Mouse (Mus musculus): ENCODE results near the gene Npy5r.

Npy5r gene
- long read RNA-seq, experiment 1, result 0 reads
- long read RNA-seq, experiment 2, partial matches to known transcripts, result 0 of 1 reads
- long read RNA-seq, experiment 2, other reads (novel, unspliced or antisense), result 1 of 1 reads

DNA sequence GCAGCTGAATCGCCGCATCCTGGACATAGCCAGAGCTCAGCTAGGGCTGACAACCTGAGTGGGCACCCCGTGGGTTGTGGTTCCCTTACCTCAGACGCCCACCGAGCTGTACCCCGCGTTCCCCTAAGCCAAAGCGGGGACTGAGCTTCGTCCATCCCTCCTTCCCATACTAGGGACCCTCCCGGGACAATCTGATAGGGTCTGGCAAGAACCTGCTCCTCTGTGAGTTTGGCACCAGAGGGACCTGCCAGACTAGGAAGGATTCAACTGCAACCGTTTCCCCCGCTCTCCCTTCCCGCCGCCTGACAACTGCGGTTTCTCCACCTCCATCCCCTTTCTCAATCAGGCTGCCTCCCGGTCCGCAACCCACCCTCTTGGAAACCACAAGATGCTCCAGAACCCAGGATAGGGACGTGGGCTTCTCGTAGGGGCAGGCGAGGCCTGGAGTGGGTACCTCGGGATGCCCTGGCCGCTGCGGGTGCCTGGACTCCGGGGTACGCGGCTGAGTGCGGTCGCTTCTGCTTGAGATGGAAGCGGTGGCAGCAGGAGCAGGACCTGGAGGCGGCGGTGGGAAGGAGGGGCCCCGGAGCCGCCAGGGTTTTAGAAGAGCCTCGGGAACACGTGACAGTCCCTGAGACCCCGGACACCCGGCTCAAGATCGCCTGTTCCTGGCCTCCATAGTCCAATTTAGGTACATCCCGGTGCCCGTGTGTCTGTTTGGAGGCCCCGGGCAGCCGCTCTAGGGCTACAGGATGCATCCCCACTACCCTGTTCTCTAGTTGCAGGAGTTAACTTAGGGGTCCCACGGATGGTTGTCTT, at the start of gene Npy5r:
Gene Npy5r, minus strand, starts transcription at position 618 of the 819 bp plus-strand sequence.
- intact Hi-C loops (cut with DNase I), result no loop called here

DNA sequence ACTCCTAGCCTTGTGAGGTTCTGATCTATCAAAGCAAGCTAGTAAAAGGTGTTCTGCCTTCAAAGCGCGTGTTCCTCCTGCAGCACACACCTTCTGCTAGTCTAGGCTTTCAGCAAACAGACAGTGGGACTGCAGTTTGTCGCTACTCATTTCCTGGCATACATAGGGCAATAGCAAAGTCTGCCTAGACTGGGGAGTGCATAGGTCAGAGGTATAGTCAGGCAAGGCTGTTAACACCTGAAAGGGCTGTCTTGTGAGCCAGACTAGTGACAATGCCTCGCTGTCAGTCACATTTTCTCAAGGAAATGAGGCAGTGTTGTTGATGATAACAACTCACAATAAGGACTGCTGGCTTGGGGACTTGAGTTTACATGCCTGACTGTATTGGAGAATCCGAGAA, 44.0 kb upstream of the Npy5r start:
- intact Hi-C loops (cut with DNase I), result no loop called here

DNA sequence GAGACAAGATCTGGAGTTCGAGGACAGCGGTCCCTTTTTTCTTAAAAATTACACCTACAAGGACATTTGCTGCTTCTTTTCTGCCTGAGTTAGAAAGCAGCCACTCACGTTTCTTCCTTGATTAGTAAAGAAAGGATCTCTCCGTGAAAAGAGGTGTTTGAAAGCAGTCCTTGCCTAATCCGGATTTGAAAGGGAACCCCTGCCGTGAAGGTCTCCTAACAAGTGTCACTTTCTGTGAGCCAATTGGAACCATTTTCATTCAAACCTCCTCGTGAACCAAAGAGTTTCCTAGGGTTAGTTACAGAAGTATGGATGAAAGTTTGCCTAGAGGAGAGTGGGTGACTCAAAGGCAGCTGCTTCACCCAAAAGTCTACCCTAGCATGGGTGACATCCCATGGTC, 41.5 kb upstream of the Npy5r start:
- intact Hi-C loops (cut with DNase I), result no loop called here

DNA sequence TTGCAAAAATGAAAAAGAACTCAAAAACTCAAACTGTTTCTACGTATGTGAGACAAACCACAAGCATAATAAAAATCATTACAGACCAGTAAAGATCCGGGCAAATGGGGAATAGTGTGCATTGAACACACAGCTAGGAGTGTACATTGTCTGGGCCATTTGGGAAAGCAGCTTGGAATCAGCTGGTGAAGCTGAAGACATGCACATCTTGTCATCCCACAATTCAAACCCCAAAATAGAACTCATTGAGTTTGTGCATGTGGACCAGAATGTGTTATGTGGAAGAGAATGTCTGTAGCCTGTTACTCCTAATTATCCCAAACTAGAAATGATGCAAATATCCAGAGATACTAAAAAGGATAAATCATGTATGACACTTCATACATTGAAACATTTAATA, 34.9 kb upstream of the Npy5r start:
- intact Hi-C loops (cut with DNase I), result no loop called here

DNA sequence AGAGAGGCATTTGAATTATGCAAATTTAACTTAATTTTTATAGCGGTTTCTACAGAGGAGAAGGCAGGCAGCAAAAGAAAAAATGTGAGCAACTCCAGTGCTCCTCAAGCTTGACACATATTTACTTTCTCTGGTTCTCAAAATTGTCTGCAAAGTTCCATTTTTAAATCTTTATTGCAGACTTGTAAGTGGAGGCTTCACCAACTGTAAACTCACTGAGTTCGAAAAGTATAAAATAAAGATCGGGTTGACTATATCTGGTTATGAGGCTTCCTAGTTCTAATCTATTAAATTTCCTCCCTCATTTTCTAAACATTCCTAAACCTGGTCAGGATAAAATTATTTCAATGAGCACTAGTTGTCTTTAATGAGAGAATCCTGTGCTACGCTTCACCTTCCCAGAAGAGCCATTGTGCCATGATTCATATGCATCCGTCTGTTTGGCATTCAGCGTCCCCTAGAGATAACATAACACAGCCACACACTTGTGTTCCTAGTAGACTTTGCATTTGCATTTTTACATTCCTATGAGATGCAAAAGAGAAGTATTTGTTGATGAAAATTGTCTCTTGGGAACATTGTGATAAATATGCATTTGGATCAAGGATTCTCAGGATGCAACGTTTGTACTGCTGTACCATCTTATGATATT, 26.5 kb upstream of the Npy5r start:
- intact Hi-C loops (cut with DNase I), result no loop called here

DNA sequence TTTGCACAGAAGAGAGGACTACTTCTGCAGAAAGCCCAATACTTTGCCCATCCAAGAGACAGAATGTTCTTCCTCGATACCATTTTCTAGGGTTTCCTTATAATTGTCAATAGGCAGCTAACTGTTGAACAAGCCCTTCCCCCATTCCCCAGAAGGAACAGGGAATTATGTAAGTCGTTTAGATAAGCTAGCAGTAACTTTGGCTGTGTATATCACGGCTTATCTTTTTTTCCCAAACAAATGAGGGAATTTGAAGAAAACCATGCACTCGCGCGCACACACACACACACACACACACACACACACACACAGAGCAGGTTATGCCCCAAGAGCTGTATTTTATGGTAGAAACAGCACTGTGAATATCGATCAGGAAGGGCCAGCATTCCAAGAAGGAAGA, 10.9 kb upstream of the Npy5r start:
- intact Hi-C loops (cut with DNase I), result loop anchor here (5.0 kb wide), 1 partner anchor 709 kb away; no protein-coding TSS in a partner anchor

DNA sequence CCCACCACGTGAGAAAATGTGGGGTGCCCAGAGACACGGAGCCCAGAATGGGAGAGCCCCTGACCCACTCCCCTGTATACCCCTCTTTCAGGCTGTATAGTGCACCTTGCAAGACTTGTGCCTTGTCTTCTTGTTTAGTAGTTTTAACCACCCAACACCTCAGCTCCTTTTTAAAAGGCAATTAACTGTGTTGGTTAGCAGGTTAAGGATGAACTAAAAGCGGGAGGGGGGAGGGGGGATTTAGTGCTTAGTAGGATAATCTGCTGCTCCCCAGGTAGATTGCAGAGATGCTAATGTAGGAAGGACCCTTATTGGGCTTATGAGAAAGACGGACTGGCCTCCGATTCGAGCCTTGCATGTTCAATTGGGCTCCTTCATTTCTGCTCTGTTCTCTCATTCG, 10.1 kb upstream of the Npy5r start:
- intact Hi-C loops (cut with DNase I), result loop anchor here (5.0 kb wide), 1 partner anchor 709 kb away; no protein-coding TSS in a partner anchor

DNA sequence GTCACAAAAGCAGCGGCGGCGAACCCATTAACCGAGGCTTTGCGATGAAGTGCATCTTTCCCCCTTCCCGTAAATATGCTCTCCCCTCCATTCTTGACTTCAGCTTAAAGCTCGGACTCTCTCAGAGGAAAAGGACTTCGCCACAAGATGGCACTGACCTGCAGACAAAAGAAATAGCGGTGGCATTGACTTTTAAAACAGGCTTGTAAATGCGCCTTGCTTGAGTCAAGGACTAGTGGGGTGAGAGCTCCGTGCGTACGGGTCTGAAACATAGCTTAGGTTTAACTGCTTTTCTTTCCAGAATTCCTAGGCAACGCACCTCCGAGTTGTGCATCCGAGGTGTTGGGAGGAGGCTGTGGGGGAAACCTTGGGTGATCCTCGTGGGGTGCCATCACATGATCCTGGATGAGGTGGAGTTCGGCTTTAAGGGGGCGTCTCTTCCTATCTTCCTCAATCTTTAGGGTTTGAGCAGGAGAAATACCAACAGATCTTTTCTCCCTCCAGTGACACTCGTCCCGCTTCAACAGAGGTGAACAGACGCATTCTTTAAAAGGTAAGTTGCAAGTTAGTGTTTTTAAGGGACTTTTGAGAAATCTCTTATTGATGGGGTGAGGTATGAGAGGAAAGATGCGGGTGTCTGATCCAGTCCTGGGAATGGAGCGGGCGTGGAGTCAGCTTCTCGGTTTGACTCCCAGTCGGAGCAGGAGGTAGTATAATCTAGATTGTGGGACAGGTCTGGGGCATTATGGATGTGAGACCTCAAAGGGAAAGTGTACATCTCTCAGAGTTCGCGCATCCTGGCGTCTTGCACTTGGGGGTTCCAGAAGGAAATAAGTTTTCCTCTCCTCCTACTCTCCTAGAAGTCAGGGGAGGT, 9.3 kb upstream of the Npy5r start, which contains the start of gene Npy1r:
Gene Npy1r, plus strand, starts transcription at position 223 of the 874 bp plus-strand sequence.
- intact Hi-C loops (cut with DNase I), result loop anchor here (2.0 to 5.0 kb wide), 2 partner anchors 218 to 710 kb away; no protein-coding TSS in a partner anchor

DNA sequence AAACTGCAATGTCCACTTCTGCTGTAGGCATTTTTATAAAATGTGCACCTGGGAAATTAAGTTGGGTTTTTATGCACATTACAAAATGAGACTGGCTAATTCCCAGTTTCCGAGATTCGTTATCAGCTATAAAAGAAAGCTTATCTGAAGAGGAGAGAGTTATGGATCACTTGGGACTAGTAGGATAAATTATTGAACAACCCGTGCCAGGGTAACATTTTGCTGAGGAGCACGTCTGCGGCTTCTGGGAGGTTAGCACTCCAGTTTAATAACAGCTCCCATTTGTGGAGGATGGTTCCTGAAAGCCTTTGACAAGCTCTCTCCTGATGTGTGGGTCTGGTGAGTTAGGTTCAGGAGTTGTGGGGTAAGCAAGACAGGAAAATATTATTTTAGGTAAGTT, 2.5 kb upstream of the Npy5r start:
- intact Hi-C loops (cut with DNase I), result no loop called here

DNA sequence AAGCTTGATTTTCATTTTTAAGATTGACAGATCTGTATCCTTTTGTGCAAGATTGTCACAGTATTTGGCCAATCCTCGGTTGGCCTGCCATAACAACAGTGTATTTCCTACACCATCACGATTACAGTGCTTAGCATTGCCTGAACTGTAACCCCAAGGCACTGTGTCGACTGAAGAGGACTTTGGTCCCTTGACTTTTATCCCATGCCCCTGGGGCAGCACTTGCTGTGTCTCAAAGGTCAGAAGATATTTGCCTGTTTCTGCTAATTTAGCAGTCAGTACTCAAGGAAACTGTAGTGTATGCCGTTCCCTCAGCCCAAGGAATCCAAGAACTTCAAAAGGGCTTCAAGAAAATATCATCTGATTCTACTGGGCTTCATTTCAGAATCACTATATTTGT, 871 bp upstream of the Npy5r start:
- intact Hi-C loops (cut with DNase I), result no loop called here

DNA sequence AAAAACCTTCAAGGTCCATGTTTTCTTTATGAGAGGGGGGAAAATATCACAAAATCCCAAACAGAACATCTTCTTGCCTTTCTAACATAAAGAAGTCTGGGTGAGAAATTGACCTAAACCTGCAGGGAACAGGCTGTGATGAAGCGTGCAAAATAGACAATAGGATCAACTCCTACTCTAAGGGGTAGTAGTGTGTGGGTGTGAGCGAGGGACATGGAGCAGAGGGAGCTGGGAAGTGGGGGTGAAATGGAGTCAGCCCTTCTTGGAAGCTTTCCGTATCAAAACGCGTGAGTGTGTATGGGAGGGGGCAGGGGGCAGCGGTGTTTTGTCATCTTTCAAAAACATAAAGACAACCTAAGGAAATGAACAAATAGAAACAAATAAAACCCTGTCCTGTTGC, 467 bp upstream of the Npy5r start:
- intact Hi-C loops (cut with DNase I), result no loop called here

DNA sequence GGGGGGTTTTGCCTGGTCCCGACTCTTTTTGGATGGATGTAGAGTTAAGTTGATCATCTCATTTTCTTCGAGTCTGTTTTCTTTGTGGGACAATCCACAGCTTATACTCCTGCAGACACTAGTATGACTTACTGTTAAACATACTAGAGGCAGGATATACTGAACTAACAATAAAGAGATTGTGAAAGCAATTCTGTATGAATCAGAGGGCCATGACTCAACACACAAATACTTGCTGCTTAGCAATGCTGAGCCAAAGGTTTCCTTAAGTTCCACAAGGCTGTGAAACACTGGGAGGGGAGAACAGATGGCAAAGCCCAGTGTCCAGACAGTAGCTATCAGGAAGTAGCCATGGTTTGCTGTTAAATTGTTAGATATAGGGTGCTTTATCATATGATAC, 6.7 kb downstream of the Npy5r start:
- intact Hi-C loops (cut with DNase I), result no loop called here

DNA sequence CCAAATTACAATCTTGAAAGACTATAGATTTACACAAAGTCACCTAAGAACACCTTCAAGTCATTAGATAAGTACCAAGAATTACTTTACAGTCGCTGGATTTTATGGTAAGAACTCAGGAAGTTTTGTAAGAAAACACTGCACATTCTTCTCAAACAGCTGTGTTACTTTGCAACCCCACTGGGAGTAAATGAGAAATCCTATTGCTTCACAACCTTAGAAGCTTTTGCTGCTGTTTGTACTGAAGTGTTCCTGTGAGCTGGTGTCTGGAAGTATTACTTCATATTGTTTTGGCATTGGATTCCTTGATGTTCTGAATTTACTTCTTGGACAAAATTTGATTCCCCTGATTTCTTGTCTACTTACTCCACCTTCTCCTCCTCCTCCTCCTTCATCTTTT, 57.2 kb downstream of the Npy5r start:
- intact Hi-C loops (cut with DNase I), result no loop called here

All from adrenal gland (tissue).